ENCODE assay signal across 8 mouse cellular contexts in the genomic region with DNA sequence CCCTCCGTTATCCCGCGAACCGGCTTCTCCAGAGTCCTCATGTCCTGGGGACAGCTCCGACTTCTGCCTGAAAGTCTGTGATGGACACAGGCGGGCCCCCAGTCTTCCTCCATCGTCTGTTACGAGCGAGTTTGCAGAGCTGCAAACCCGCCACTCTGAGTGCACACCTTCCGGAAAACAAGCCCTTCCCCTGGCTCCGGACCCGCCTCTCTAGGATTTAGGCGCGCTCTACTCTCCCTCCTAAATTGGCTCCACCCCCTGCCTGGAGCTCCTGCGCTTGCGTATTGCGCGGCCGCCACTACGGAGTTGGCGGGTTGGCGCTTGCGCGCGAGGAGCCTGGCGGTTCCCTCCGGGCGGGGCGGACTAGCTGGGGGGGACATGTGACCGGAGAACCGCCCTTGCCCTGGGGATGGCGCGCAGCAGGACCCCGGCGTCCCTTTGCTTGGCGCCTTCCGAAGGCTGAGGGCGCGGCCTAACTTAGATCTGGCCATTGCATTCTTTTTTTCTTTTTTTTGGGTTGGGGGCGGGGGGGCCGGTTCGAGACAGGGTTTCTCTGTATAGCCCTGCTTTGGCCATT. TPM values are rescaled to one million over a fixed set of nuclear protein-coding genes. Genes with fewer than 3 reads are reported as not detected.
DNase-seq lines count a peak whose midpoint lies in the region; ATAC-seq and TF ChIP-seq lines count a peak whose summit lies in the region.

No protein-coding gene starts in this region.

- no peaks in the 10 kb centered on the region for H3K27me3 ChIP-seq in embryonic facial prominence, embryonic 13.5 days
- H3K27me3 ChIP-seq in limb, embryonic 11.5 days (ENCODE audit: control insufficient read depth, insufficient read depth, low read length), result no peaks in the 10 kb centered on the region
- no peaks in the 10 kb centered on the region for H3K27me3 ChIP-seq in midbrain, embryonic 13.5 days
- H3K27me3 ChIP-seq in small intestine, adult 2 months (ENCODE audit: control insufficient read depth, insufficient read depth, low read length), result no peaks in the 10 kb centered on the region

- peak; percentile 98 for DNase-seq in A20 (ENCODE audit: low read depth, low spot score)
- DNase-seq in adrenal gland, postnatal 4 days (ENCODE audit: low spot score in 2 of 2), result peak; percentile 88 to 93
- DNase-seq in heart, adult 18-20 months, result peak; percentile 97 to 98
- DNase-seq in kidney, adult 18-20 months, result peak; percentile 94
- peak; percentile 94 for DNase-seq in limb, embryonic 11.5 days (ENCODE audit: low spot score)

- H3K9ac ChIP-seq in embryonic facial prominence, embryonic 13.5 days, result peak overlapping the region; percentile 80
- H3K9ac ChIP-seq in limb, embryonic 11.5 days (ENCODE audit: low read length), result peak overlapping the region; percentile 72
- H3K9ac ChIP-seq in midbrain, embryonic 13.5 days (replicated peaks), result peak overlapping the region; percentile 63

- TF ChIP-seq POLR2A in small intestine, adult 2 months (IDR thresholded peaks at IDR 0.05; ENCODE audit: low read depth, low read length), result peak; percentile 74; the same call in 1 of the 2 replicates

- H3K27ac ChIP-seq in embryonic facial prominence, embryonic 13.5 days, result peak overlapping the region; percentile 87
- H3K27ac ChIP-seq in limb, embryonic 11.5 days (replicated peaks; ENCODE audit: low read depth, low read length), result peak overlapping the region; percentile 70; the same call in 1 of the 2 replicates
- peak overlapping the region; percentile 89 for H3K27ac ChIP-seq in midbrain, embryonic 13.5 days
- peak overlapping the region; percentile 64 for H3K27ac ChIP-seq in small intestine, adult 2 months (ENCODE audit: insufficient read depth, low read depth, low read length)

- no peak for TF ChIP-seq CTCF in small intestine, adult 2 months (IDR thresholded peaks at IDR 0.05; ENCODE audit: extremely low read depth, insufficient read length, insufficient replicate concordance, low read depth, low read length)

- H3K36me3 ChIP-seq in embryonic facial prominence, embryonic 13.5 days, result peaks cover 19% of the 10 kb centered on the region
- peaks cover 13% of the 10 kb centered on the region; the same call in 1 of the 2 replicates for H3K36me3 ChIP-seq in limb, embryonic 11.5 days (ENCODE audit: control insufficient read depth, insufficient read depth, low read length)
- H3K36me3 ChIP-seq in midbrain, embryonic 13.5 days, result peaks cover 13% of the 10 kb centered on the region
- H3K36me3 ChIP-seq in small intestine, adult 2 months (ENCODE audit: control insufficient read depth, insufficient read depth, low read length), result peaks cover 12% of the 10 kb centered on the region

- peak overlapping the region; percentile 95 for H3K4me2 ChIP-seq in embryonic facial prominence, embryonic 13.5 days
- peak overlapping the region; percentile 39 for H3K4me2 ChIP-seq in limb, embryonic 11.5 days (ENCODE audit: low read depth, severe bottlenecking)
- peak overlapping the region; percentile 99 for H3K4me2 ChIP-seq in midbrain, embryonic 13.5 days (replicated peaks)

- peak overlapping the region; percentile 87 for H3K4me3 ChIP-seq in embryonic facial prominence, embryonic 13.5 days
- H3K4me3 ChIP-seq in limb, embryonic 11.5 days (ENCODE audit: low read depth, low read length), result peak overlapping the region; percentile 75
- H3K4me3 ChIP-seq in midbrain, embryonic 13.5 days (replicated peaks), result peak overlapping the region; percentile 72
- peak overlapping the region; percentile 77 for H3K4me3 ChIP-seq in small intestine, adult 2 months (ENCODE audit: low read depth, low read length)

- WGBS in embryonic facial prominence, embryonic 13.5 days, result under 1% methylated on average over 43 of the region's 43 CpGs
- WGBS in limb, embryonic 11.5 days, result under 1% methylated on average over 43 of the region's 43 CpGs
- under 1% methylated on average over 43 of the region's 43 CpGs for WGBS in midbrain, embryonic 13.5 days
- 1% methylated on average over 43 of the region's 43 CpGs for WGBS in small intestine, adult 2 months

- ATAC-seq in embryonic facial prominence, embryonic 13.5 days (ENCODE audit: insufficient number of reproducible peaks, insufficient read depth, low FRiP score, low TSS enrichment, low read depth), result peak; percentile 95
- ATAC-seq in limb, embryonic 11.5 days (ENCODE audit: insufficient number of reproducible peaks, low FRiP score, low TSS enrichment, low read depth), result peak; percentile 94
- peak; percentile 94 for ATAC-seq in midbrain, embryonic 13.5 days

- H3K9me3 ChIP-seq in embryonic facial prominence, embryonic 13.5 days, result no peaks in the 10 kb centered on the region
- no peaks in the 10 kb centered on the region for H3K9me3 ChIP-seq in limb, embryonic 11.5 days (ENCODE audit: control insufficient read depth, low read length)
- H3K9me3 ChIP-seq in midbrain, embryonic 13.5 days, result no peaks in the 10 kb centered on the region

- peaks cover 14% of the 10 kb centered on the region for H3K4me1 ChIP-seq in embryonic facial prominence, embryonic 13.5 days
- 0 out of 2 replicates have a peak, but pooled peaks cover 7% of the 10 kb centered on the region for H3K4me1 ChIP-seq in limb, embryonic 11.5 days (ENCODE audit: control insufficient read depth, insufficient read depth, low read length)
- peaks cover 41% of the 10 kb centered on the region for H3K4me1 ChIP-seq in midbrain, embryonic 13.5 days (replicated peaks)
- H3K4me1 ChIP-seq in small intestine, adult 2 months (ENCODE audit: control insufficient read depth, insufficient read depth, insufficient read length, low read length), result peaks cover 13% of the 10 kb centered on the region

RNA-seq across cellular contexts. Expression of gene Fbxo5, which starts 0.4 kb away (rescaled TPM):
- 10 to 100 TPM; 14.5 to 18.2 TPM for total RNA-seq in adrenal gland, postnatal 4 days (2021)
- 75.8 and 76.6 TPM in 2 replicates for polyA plus RNA-seq in embryonic facial prominence, embryonic 13.5 days (2015; fragmentation: Nextera tagmentation; extraction: Ambion mirVana)
- under 1 TPM; 0.67 to 0.79 TPM for total RNA-seq in heart, adult 18-20 months (2021)
- 100 and 107 TPM in 2 replicates for polyA plus RNA-seq in limb, embryonic 11.5 days (2014; fragmentation: Nextera tagmentation; extraction: Ambion mirVana)
- polyA plus RNA-seq in midbrain, embryonic 13.5 days (2015; fragmentation: Nextera tagmentation; extraction: Ambion mirVana), result 30.6 and 32.1 TPM in 2 replicates
- polyA plus RNA-seq in small intestine, adult 2 months (2012; rRNA removed), result 0.53 and 0.70 TPM in 2 replicates

RNA-seq across cellular contexts. Expression of gene Mtrf1l, which starts 17.9 kb away (rescaled TPM):
- 10 to 100 TPM; 14.7 to 16.8 TPM for total RNA-seq in adrenal gland, postnatal 4 days (2021)
- polyA plus RNA-seq in embryonic facial prominence, embryonic 13.5 days (2015; fragmentation: Nextera tagmentation; extraction: Ambion mirVana), result 17.5 and 18.0 TPM in 2 replicates
- total RNA-seq in heart, adult 18-20 months (2021), result 1 to 10 TPM; 9.2 to 9.7 TPM
- 13.3 and 16.4 TPM in 2 replicates for polyA plus RNA-seq in limb, embryonic 11.5 days (2014; fragmentation: Nextera tagmentation; extraction: Ambion mirVana)
- polyA plus RNA-seq in midbrain, embryonic 13.5 days (2015; fragmentation: Nextera tagmentation; extraction: Ambion mirVana), result 12.0 and 12.2 TPM in 2 replicates
- 1.3 and 1.7 TPM in 2 replicates for polyA plus RNA-seq in small intestine, adult 2 months (2012; rRNA removed)

Comparison
In these comparisons a context has a peak if more than half of its experiments do, and no peak if none do; other contexts are left out.
1. Peak in every context shown above with its lines: DNase-seq, ATAC-seq, H3K4me3 ChIP-seq and H3K27ac ChIP-seq.
2. H3K4me2 ChIP-seq: peak in every context shown above with its lines; median percentile 99 in midbrain, embryonic 13.5 days; 95 in embryonic facial prominence, embryonic 13.5 days; 39 in limb, embryonic 11.5 days.
3. RNA of gene Fbxo5, which starts 0.4 kb away (polyA plus RNA-seq): 100 to 107 TPM in limb, embryonic 11.5 days, 75.8 to 76.6 TPM in embryonic facial prominence, embryonic 13.5 days and 30.6 to 32.1 TPM in midbrain, embryonic 13.5 days; 0.53 to 0.70 TPM in small intestine, adult 2 months; every median in the first group is over 10 times any median in the second.